Mouse (Mus musculus) stomach, embryonic 16.5 days (tissue): ENCODE results near the gene Slfn8. TPM values are rescaled to one million over a fixed set of nuclear protein-coding genes. Genes with fewer than 3 reads are reported as not detected.

ENCODE experiments used
- ATAC-seq: fragments of 200-750 bp; cut with Nextera tagmentation; 2 replicates; pipeline ENCODE4 v1.8.0; 2017; ENCODE audit warnings: moderate number of reproducible peaks, moderate TSS enrichment; ENCODE audit not compliant: insufficient read depth, low FRiP score
- H3K27ac ChIP-seq: fragments of 300-500 bp; sonication (generic); 2 replicates; pipeline ENCODE4 v1.5.1; 2014; ENCODE audit warnings: low read length
- H3K27me3 ChIP-seq: fragments of 300-500 bp; sonication (generic); 2 replicates; pipeline ENCODE4 v1.6.1; 2014; ENCODE audit warnings: low read length, control low read depth, mixed read lengths; ENCODE audit not compliant: control insufficient read depth, insufficient read depth
- H3K36me3 ChIP-seq: fragments of 300-500 bp; sonication (generic); 2 replicates; pipeline ENCODE4 v1.6.1; 2014; ENCODE audit warnings: low read length; ENCODE audit not compliant: control insufficient read depth, insufficient read depth
- H3K4me1 ChIP-seq: fragments of 300-500 bp; sonication (generic); 2 replicates; pipeline ENCODE4 v1.6.1; 2014; ENCODE audit warnings: low read length, control low read depth, mixed read lengths; ENCODE audit not compliant: control insufficient read depth, insufficient read depth
- H3K4me2 ChIP-seq: fragments of 300-500 bp; sonication (generic); 2 replicates; pipeline ENCODE4 v1.6.1; 2014; ENCODE audit warnings: low read depth, low read length, mixed read lengths
- H3K4me3 ChIP-seq: fragments of 300-500 bp; sonication (generic); replicated peaks from 2 replicates; pipeline ENCODE4 v1.5.1; 2014; ENCODE audit warnings: mild to moderate bottlenecking, low read length
- H3K9ac ChIP-seq: fragments of 300-500 bp; sonication (generic); 2 replicates; pipeline ENCODE4 v1.6.1; 2014; ENCODE audit warnings: low read length
- H3K9me3 ChIP-seq: fragments of 300-500 bp; sonication (generic); replicated peaks from 2 replicates; pipeline ENCODE4 v1.6.1; 2016; ENCODE audit warnings: low read length, control low read depth; ENCODE audit not compliant: control insufficient read depth
- WGBS: fragments of 180-500 bp; shearing (Covaris S2); extraction: QIAGEN DNeasy Blood & Tissue Kit; methylation state at CpG from one replicate; pipeline ENCODE4 v1.1.7; 2014; 5-methylcytosine and 5-hydroxymethylcytosine counted together
- polyA plus RNA-seq: library from polyadenylated mRNA; unstranded; fragments of >200 nt; fragmentation: Nextera tagmentation; extraction: Ambion mirVana; gene quantifications from 2 replicates; pipeline ENCODE4 v1.2.1, GENCODE M21; 2015

Slfn8 gene
- 0.81 and 0.85 TPM in 2 replicates for polyA plus RNA-seq

DNA sequence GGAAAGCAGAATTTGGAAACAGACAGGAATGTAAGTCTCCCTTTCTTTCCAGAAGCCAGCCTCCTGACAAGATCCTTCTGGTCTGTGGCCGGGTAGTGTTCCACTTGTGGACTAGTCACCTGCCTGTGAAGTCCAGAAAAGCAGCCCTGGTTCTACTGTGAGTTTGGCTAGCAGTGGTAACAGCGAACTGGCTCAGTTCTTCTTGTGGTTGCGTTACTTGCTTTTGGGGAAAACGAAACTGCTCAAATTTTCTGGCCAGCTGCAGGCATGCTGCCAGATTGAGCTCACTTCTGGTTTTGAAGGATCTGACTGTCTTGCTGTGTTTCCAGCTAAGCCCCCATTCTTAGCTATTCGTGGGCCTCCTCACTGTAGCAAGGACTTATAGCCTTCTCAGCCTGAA is at the start of gene Slfn8:
Slfn8 (minus strand) TSS at position 190 of the 400 bp plus-strand sequence.
- no peaks in the 10 kb centered on the region for H3K9me3 ChIP-seq
- no peaks in the 10 kb centered on the region for H3K36me3 ChIP-seq
- H3K27ac ChIP-seq, result no peak within 1 kb of the TSS
- WGBS, result 50% methylated on average over 5 of the region's 5 CpGs
- H3K4me1 ChIP-seq, result no peaks in the 10 kb centered on the region
- no peak within 1 kb of the TSS for H3K9ac ChIP-seq
- no peak for ATAC-seq
- no peak within 1 kb of the TSS for H3K4me3 ChIP-seq
- no peak within 1 kb of the TSS for H3K4me2 ChIP-seq
- no peaks in the 10 kb centered on the region for H3K27me3 ChIP-seq

DNA sequence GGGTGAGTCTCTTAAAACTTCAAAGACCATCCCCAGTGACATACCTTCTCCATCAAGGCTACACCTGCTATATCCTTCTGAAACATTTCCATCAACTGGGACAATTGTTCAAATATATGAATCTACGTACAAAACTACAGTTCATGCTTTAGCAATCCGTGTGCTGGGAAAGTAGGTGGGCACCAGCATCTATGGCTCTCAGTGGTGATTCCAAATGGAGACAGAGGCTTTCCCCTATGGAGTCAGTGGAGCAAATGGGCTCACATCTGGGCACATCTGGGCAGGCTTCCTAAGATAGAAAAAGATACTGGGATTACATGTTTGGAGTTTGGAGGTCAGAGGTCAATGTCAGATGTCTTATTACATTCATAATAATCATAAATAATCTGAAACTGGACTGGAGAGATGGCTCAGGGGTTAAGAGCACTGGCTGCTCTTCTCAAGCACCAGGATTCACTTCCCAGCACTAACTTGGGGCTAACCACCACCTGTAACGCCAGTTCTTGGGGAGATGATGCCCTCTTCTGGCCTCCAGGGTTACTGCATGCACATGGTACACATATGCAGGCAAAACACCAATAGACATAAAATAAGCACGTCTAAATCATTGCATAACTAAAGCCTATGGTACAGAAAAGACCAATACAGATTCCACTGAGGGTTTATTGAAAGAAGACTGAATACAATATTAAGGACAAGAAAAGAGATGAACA is 47.5 kb upstream of the Slfn8 start:
- H3K27me3 ChIP-seq, result no peaks in the 10 kb centered on the region
- H3K36me3 ChIP-seq, result no peaks in the 10 kb centered on the region
- no peak overlapping the region for H3K4me2 ChIP-seq
- H3K4me3 ChIP-seq, result no peak overlapping the region
- no peaks in the 10 kb centered on the region for H3K9me3 ChIP-seq
- H3K9ac ChIP-seq, result no peak overlapping the region
- 0 out of 2 replicates have a peak, but pooled peaks cover 3% of the 10 kb centered on the region for H3K4me1 ChIP-seq
- ATAC-seq, result no peak
- 74% methylated on average over 4 of the region's 4 CpGs for WGBS
- no peak overlapping the region for H3K27ac ChIP-seq

DNA sequence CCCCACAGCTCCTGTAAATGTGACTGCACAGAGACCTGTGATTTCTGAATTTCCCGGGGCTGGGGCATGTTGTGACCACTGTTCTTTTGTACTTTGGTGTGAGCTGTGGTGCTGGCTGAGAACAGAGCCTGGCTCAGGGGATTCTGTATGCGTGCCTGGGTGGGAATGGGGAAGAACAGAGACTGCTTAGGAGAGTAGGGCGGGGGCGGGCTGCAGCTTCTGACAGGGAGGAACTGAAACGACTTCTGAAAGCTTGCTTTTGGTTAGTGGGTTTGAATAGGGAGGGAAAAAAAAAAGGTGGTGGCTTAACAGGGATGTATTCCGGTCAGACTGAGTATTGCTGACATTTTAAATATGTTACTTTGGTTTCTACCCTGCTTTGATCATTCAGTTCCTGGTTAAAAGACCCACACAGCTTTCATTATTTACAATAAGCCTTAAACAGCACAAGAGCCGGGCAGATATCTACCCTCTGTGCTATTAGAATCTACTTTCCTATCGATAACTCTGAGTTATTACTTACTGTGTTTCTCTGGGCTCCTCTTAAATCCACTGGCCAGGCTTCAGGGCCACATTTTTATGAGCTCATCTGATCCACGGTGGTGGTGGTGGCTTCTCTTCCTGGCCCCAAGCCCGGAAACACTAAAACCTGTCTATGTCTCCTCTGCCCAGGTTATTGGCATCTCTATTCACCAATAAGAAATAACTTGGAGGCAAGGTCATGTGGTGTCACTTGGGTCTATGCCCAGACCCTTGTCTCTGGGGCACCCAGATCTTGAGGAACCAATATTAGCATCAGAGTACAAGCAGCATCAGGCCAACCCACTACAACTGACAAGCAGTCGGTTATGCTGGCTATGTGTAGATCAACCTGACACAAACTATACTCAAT is 46.3 kb upstream of the Slfn8 start:
- Histone ChIP-seq H3K27ac (peak overlapping the region; percentile 52; the same call in 1 of the 2 replicates), H3K4me3 (peak overlapping the region; percentile 16), H3K36me3 (no peaks in the 10 kb centered on the region), H3K4me2 (no peak overlapping the region), H3K4me1 (0 out of 2 replicates have a peak, but pooled peaks cover 3% of the 10 kb centered on the region), H3K9me3 (no peaks in the 10 kb centered on the region), H3K27me3 (no peaks in the 10 kb centered on the region), H3K9ac (no peak overlapping the region)
- no peak for ATAC-seq
- 45% methylated on average over 11 of the region's 11 CpGs for WGBS

DNA sequence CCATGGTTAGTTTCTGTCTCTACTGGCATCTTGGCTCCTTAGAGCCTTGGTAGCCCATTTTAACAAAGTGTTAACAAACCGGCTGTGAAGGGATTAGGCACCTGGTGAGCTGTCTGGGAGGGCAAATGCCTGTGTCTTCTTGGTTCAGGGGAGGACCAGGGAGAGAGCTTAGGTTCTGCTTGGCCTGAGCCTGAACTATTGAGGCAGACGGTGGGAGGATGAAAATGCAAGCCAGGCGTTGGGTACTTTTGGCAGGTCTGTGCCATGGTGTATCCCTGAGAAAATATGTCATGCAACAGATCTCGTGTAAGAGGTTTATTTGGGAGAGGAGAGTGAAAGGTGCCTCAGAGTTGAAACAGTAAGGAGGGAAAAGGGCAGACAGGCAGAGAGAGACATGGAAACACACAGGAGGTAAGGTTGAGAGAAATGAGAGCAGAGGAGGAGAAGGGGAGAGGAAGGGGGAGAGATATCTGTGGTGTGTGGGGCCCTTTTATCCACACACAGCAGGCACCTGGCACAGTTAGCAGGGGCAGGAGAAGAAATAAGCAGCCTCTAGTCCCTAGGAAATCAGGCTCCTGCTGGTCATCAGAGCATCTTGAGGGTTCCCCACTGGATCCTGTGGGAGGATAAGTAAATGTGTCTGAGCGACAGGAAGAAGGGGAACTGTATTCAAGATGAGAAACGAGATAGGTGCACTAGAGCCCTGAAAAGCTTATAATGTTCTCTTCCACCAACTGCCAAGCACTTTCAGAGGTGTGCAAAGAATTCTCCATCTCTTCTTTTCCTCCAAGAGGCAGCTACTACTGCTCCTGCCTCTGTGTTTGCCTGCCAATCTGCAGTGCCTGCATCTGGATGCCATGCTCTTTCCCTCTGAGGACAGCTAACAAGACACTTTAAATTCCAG is 45.1 kb upstream of the Slfn8 start:
- Histone ChIP-seq H3K27me3 (no peaks in the 10 kb centered on the region), H3K9me3 (no peaks in the 10 kb centered on the region), H3K4me2 (peak overlapping the region; percentile 7; the same call in 1 of the 2 replicates), H3K9ac (no peak overlapping the region; the same call in 1 of the 2 replicates), H3K4me3 (peak overlapping the region; percentile 28), H3K27ac (no peak overlapping the region), H3K36me3 (no peaks in the 10 kb centered on the region), H3K4me1 (0 out of 2 replicates have a peak, but pooled peaks cover 3% of the 10 kb centered on the region)
- 28% methylated on average over 6 of the region's 6 CpGs for WGBS
- ATAC-seq, result no peak

DNA sequence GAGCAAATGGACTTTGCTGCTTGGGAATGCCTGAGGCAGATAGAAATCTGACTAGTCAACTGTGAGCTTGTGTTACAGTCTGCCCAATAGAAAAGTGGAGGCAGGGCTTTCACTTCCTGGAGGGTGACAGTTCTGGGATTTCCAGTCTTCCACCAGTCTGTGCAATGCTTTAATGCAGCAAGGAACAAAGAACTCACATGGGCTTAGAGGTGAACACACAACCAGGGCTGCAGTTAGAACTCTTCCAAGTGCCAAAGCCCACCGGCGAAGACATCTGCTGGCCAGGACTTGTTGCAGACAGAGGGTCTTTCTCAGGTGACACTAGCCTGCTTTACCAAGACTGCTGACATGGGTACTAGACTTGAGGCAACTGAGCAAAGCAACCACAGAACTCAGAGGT is 44.3 kb upstream of the Slfn8 start, which contains the start of gene Slfn2:
Slfn2 (plus strand) TSS at position 167 of the 400 bp plus-strand sequence.
- H3K4me1 ChIP-seq, result 0 out of 2 replicates have a peak, but pooled peaks cover 3% of the 10 kb centered on the region
- 74% methylated on average over 2 of the region's 2 CpGs for WGBS
- H3K4me3 ChIP-seq, result peak within 1 kb of the TSS; percentile 28
- H3K4me2 ChIP-seq, result peak within 1 kb of the TSS; percentile 7; the same call in 1 of the 2 replicates
- H3K36me3 ChIP-seq, result no peaks in the 10 kb centered on the region
- H3K27ac ChIP-seq, result 0 out of 2 replicates have a peak within 1 kb of the TSS, but pooled peaks have one; percentile 5
- peak; percentile 44; the same call in 1 of the 2 replicates for ATAC-seq
- H3K27me3 ChIP-seq, result no peaks in the 10 kb centered on the region
- H3K9me3 ChIP-seq, result no peaks in the 10 kb centered on the region
- no peak within 1 kb of the TSS; the same call in 1 of the 2 replicates for H3K9ac ChIP-seq

DNA sequence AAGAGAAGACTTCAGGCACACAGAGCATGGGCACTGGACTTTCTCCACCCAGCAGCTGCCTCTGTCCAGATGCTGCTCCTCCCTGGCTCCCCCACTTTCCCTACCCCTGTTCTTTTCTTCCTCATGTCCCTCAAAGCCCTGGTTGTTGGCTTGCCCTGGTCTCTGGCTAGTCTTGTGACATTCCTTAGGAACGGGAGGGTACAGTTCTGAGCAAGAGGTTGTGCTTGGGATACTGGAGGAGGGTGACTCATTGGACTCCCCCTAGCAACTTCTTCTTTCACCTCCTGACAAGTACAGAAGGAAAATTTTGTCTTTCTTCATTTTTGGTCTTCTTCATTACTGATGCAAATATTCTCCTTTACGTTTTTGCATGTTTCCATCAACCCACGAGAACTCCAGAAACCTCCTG is 43.3 kb upstream of the Slfn8 start:
- 40% methylated on average over 3 of the region's 3 CpGs for WGBS
- no peak overlapping the region for H3K4me2 ChIP-seq

DNA sequence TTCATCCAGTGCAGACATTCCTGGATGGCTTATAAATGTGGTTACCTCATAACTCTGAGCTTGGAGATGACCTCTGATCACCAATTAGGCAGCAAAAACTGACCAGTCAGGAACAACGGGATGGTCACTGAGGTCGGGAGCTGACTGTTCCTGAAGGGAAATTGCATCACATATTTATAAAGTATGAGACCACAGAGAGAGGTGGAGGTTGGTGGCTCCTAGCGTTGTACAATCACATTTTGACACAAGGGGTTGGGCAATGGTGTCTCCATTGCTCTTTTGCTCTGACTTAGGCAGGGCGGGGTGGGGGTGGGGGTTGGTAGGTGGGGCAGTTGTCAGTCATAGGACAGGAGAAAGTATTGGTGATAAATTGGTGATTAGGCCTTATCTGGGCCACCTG is 42.5 kb upstream of the Slfn8 start:
- Histone ChIP-seq H3K9ac (no peak overlapping the region), H3K4me2 (no peak overlapping the region), H3K4me3 (no peak overlapping the region), H3K27me3 (no peaks in the 10 kb centered on the region), H3K9me3 (no peaks in the 10 kb centered on the region), H3K27ac (no peak overlapping the region), H3K4me1 (0 out of 2 replicates have a peak, but pooled peaks cover 3% of the 10 kb centered on the region), H3K36me3 (no peaks in the 10 kb centered on the region)
- ATAC-seq, result no peak
- 65% methylated on average over 4 of the region's 4 CpGs for WGBS

More for the DNA sequence above, 43.3 kb upstream of the Slfn8 start:
- H3K4me1 ChIP-seq, result 0 out of 2 replicates have a peak, but pooled peaks cover 3% of the 10 kb centered on the region
- H3K27ac ChIP-seq, result no peak overlapping the region
- no peak overlapping the region for H3K9ac ChIP-seq
- no peak for ATAC-seq
- no peak overlapping the region for H3K4me3 ChIP-seq
- H3K9me3 ChIP-seq, result no peaks in the 10 kb centered on the region
- H3K27me3 ChIP-seq, result no peaks in the 10 kb centered on the region
- no peaks in the 10 kb centered on the region for H3K36me3 ChIP-seq

DNA sequence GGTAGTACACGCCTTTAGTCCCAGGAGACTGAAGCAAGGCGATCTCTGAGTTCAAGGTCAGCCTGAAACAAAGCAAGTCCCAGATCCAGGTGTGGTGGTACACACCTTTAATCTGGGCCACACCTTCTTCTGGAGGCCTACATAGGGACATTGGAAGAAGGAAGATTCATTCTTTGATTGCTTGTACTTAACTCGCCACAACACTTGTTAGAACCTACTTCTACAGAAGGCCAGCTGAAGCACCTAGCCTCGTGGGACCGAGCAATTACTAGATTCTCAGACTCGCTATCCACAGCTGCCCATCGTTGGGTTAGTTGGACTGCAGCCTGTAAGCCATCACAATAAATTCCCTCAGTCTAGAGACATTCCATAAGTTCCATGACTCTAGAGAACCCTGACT is 41.2 kb upstream of the Slfn8 start:
- no peak for ATAC-seq
- H3K4me2 ChIP-seq, result no peak overlapping the region
- no peak overlapping the region for H3K27ac ChIP-seq
- 78% methylated on average over 7 of the region's 7 CpGs for WGBS
- no peak overlapping the region for H3K4me3 ChIP-seq
- H3K27me3 ChIP-seq, result no peaks in the 10 kb centered on the region
- no peak overlapping the region for H3K9ac ChIP-seq
- 0 out of 2 replicates have a peak, but pooled peaks cover 3% of the 10 kb centered on the region for H3K4me1 ChIP-seq
- H3K9me3 ChIP-seq, result no peaks in the 10 kb centered on the region
- no peaks in the 10 kb centered on the region for H3K36me3 ChIP-seq
